Mouse (Mus musculus) midbrain, postnatal 0 days (tissue): ENCODE data around the gene Gm20388. TPM values are rescaled to one million over a fixed set of nuclear protein-coding genes. Genes with fewer than 3 reads are reported as not detected.

Source experiments
- ATAC-seq: fragments of 200-750 bp; cut with Nextera tagmentation; 2 replicates; pipeline ENCODE4 v1.8.0; 2017; ENCODE audit warnings: moderate number of reproducible peaks, mild to moderate bottlenecking, moderate TSS enrichment, moderate library complexity; ENCODE audit not compliant: low FRiP score
- DNase-seq: peaks from one replicate; pipeline ENCODE4 v3.0.0-alpha.2; 2015; ENCODE audit warnings: low spot score
- H3K27ac ChIP-seq: fragments of 300-500 bp; sonication (generic); 2 replicates; pipeline ENCODE4 v1.5.1; 2014; ENCODE audit warnings: low read depth, mild to moderate bottlenecking, low read length, mixed read lengths
- H3K27me3 ChIP-seq: fragments of 300-500 bp; sonication (generic); 2 replicates; pipeline ENCODE4 v1.6.1; 2014; ENCODE audit warnings: low read length, control low read depth, mixed read lengths; ENCODE audit not compliant: insufficient read depth
- H3K36me3 ChIP-seq: fragments of 300-500 bp; sonication (generic); 2 replicates; pipeline ENCODE4 v1.6.1; 2014; ENCODE audit warnings: low read length, control low read depth, mixed read lengths; ENCODE audit not compliant: insufficient read depth
- H3K4me1 ChIP-seq: fragments of 300-500 bp; sonication (generic); 2 replicates; pipeline ENCODE4 v1.6.1; 2014; ENCODE audit warnings: mild to moderate bottlenecking, control low read depth, antibody characterized with exemption, low read length, mixed read lengths; ENCODE audit not compliant: insufficient read depth
- H3K4me2 ChIP-seq: fragments of 300-500 bp; sonication (generic); 2 replicates; pipeline ENCODE4 v1.6.1; 2014; ENCODE audit warnings: low read depth, mild to moderate bottlenecking, low read length, mixed read lengths; ENCODE audit not compliant: poor library complexity, severe bottlenecking
- H3K4me3 ChIP-seq: fragments of 300-500 bp; sonication (generic); 2 replicates; pipeline ENCODE4 v1.5.1; 2014; ENCODE audit warnings: low read depth, mild to moderate bottlenecking, low read length, moderate library complexity
- H3K9ac ChIP-seq: fragments of 300-500 bp; sonication (generic); replicated peaks from 2 replicates; pipeline ENCODE4 v1.6.1; 2014; ENCODE audit warnings: mild to moderate bottlenecking, low read length, moderate library complexity, mixed read lengths; ENCODE audit not compliant: poor library complexity, severe bottlenecking
- H3K9me3 ChIP-seq: fragments of 300-500 bp; sonication (generic); 2 replicates; pipeline ENCODE4 v1.6.1; 2016; ENCODE audit warnings: low read length, control low read depth
- CTCF ChIP-seq: IDR thresholded peaks from 2 replicates; pipeline ENCODE4 v1.5.1; 2016; ENCODE audit warnings: antibody characterized with exemption, mild to moderate bottlenecking
- WGBS: fragments of 180-500 bp; shearing (Covaris S2); extraction: QIAGEN DNeasy Blood & Tissue Kit; methylation state at CpG from one replicate; pipeline ENCODE4 v1.1.7; 2014; 5-methylcytosine and 5-hydroxymethylcytosine counted together
- polyA plus RNA-seq: library from polyadenylated mRNA; unstranded; fragments of >200 nt; fragmentation: Nextera tagmentation; extraction: Ambion mirVana; gene quantifications from 2 replicates; pipeline ENCODE4 v1.2.1, GENCODE M21; 2015
- total RNA-seq: library from RNA; depleted of rRNA; stranded (reverse); fragments of >200 nt; gene quantifications from 2 replicates; pipeline ENCODE4 v1.2.3, GENCODE M21; 2014

Gm20388 gene
- total and polyA plus RNA-seq, 2 experiments from 2014 or later: 74.2 TPM; not detected in 1

DNA sequence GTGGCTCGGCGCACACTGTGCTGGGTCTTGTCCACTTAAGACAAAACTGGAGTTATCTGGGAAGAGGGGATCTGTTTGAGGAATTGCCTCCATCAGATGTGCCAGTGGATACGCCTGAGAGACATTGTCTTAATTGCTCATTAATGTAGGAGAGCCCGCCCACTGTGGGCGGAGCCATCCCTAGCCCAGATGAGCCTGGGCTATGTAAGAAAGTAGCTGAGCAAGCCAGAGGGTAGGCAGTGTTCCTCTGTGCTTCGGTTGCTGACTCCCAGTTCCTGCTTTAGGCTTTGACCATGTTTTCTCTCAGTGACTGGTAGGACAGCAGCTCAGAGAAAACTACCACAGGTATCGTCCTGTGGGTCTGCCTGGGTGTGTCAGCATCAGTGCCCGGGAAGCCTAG is 2923.8 kb downstream of the Gm20388 start:
- DNase-seq: no peak

DNA sequence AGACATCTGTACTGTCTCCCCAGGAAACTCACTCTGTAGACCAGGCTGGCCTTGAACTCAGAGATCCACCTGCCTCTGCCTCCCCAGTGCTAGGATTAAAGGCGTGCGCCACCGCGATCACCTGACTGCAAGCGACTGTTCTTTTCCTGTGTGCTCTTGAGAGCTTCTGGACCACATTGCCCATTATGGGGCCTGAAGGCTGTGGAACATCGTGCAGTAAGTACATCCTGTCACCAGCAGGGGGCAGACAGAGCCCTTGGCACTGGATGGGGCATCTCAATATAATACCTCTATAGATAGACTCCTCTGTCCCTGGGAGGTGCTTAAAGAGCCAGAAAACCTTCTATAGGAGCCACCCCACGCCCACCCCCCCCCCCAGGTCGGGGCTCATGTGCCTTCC is 2924.3 kb downstream of the Gm20388 start:
- H3K4me3 ChIP-seq: no peak overlapping the region
- no peak overlapping the region for H3K27ac ChIP-seq
- 29% methylated on average over 8 of the region's 8 CpGs for WGBS
- no peaks in the 10 kb centered on the region for H3K9me3 ChIP-seq
- no peak overlapping the region for H3K4me2 ChIP-seq
- H3K4me1 ChIP-seq: no peaks in the 10 kb centered on the region
- H3K36me3 ChIP-seq: no peaks in the 10 kb centered on the region
- H3K9ac ChIP-seq: no peak overlapping the region
- DNase-seq (peak; percentile 82), ATAC-seq (no peak; the same call in 1 of the 2 replicates)
- H3K27me3 ChIP-seq: no peaks in the 10 kb centered on the region
- peak; percentile 82 for TF ChIP-seq CTCF

More for the DNA sequence above, 2923.8 kb downstream of the Gm20388 start:
- no peak overlapping the region for H3K4me3 ChIP-seq
- no peaks in the 10 kb centered on the region for H3K36me3 ChIP-seq
- no peaks in the 10 kb centered on the region for H3K27me3 ChIP-seq
- H3K9me3 ChIP-seq: no peaks in the 10 kb centered on the region
- H3K4me2 ChIP-seq: no peak overlapping the region
- no peaks in the 10 kb centered on the region for H3K4me1 ChIP-seq
- no peak for TF ChIP-seq CTCF
- ATAC-seq: no peak
- 92% methylated on average over 8 of the region's 8 CpGs for WGBS
- H3K27ac ChIP-seq: no peak overlapping the region
- H3K9ac ChIP-seq: no peak overlapping the region

DNA sequence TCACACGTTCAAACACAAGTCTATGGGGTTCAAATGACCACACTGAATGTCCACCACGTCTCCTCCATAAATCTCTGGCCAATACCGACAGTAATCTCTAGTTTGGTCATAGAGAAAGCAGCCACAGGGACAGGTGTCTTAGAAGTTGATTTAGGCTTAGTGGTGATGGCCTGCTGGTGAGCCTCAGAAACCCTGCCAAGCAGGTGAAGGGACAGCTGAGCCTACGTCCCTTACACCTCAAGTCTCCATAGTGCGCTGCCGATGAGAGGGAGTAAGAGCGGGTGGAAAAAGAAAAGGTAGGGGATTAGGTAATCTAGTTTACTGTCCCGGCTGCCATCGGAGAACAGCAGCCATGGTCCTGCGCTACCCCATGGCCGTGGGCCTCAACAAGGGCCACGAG is 2925.6 kb downstream of the Gm20388 start:
- H3K9ac ChIP-seq: no peak overlapping the region
- H3K4me1 ChIP-seq: no peaks in the 10 kb centered on the region
- no peak overlapping the region for H3K27ac ChIP-seq
- no peak for TF ChIP-seq CTCF
- no peak overlapping the region for H3K4me2 ChIP-seq
- no peak overlapping the region for H3K4me3 ChIP-seq
- H3K27me3 ChIP-seq: no peaks in the 10 kb centered on the region
- no peak for ATAC-seq
- WGBS: 88% methylated on average over 12 of the region's 12 CpGs
- no peaks in the 10 kb centered on the region for H3K36me3 ChIP-seq
- no peak for DNase-seq
- no peaks in the 10 kb centered on the region for H3K9me3 ChIP-seq

DNA sequence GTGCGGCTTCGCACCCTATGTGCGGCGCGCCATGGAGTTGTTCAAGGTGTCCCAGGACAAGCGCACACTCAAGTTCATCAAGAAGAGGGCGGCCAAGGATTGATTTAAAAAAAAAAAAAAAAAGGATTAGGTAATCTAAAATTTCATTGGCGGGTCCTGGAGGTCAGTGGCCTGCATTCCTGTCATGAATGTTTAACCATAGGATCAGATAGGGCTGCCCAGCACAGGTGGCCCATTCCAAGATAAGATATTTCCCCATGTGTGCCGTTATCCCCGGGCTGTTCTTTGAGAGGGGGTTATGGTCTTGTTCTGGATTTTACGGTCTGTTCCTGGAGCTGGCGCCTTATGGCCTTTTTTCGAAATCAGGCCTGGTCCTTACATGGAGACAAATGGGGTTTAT is 2926.1 kb downstream of the Gm20388 start:
- no peaks in the 10 kb centered on the region for H3K27me3 ChIP-seq
- H3K4me1 ChIP-seq: no peaks in the 10 kb centered on the region
- H3K36me3 ChIP-seq: no peaks in the 10 kb centered on the region
- ATAC-seq: no peak
- no peak overlapping the region for H3K4me3 ChIP-seq
- no peak for DNase-seq
- 92% methylated on average over 13 of the region's 13 CpGs for WGBS
- H3K27ac ChIP-seq: no peak overlapping the region
- no peak for TF ChIP-seq CTCF
- no peak overlapping the region for H3K9ac ChIP-seq
- H3K4me2 ChIP-seq: no peak overlapping the region
- H3K9me3 ChIP-seq: no peaks in the 10 kb centered on the region

DNA sequence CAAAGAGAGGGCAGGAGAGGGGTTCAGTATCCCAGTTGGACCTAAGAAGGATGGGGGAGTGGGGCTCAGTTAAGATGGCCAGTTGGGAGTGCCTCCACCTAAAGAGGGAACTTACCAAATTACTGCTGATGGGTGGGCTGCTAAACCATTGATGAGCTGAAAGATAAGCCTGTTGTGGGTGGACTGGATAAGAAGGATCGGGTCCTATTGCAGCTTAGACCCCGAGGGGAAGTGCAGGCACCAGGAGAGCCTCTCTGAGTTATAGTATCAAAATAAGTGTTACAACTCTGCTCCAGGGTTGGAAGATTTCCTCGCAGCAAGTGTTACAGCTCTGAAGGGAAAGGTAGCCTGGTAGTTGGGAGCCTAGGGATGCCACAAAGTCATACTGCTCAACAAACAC is 2933.5 kb downstream of the Gm20388 start:
- Histone ChIP-seq H3K9ac (no peak overlapping the region), H3K4me1 (no peaks in the 10 kb centered on the region), H3K9me3 (no peaks in the 10 kb centered on the region), H3K27ac (no peak overlapping the region), H3K27me3 (no peaks in the 10 kb centered on the region), H3K36me3 (no peaks in the 10 kb centered on the region), H3K4me2 (no peak overlapping the region), H3K4me3 (no peak overlapping the region)
- DNase-seq (no peak), ATAC-seq (no peak)
- 68% methylated on average over 3 of the region's 3 CpGs for WGBS
- TF ChIP-seq CTCF: no peak

DNA sequence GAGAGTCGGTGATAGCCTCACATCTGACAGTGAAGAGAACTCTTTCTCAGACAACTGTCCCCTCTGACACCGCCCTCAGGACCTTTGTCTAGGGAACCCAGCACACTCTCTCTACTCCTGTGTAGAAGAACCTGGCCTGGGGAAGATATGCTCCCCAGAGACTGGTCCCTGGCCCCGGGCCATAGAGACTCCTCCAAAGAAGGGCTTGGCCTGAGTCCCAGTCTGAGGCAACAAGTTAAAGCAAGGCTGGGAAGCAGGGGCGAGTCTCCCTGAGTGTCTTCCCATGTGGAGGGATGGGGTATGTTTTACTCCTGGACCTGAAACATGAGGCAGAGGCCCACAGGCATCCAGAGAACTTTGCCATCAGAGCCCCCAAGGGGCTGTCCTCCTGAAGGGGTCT is 2935.0 kb downstream of the Gm20388 start:
- no peak for TF ChIP-seq CTCF
- Histone ChIP-seq H3K27me3 (no peaks in the 10 kb centered on the region), H3K4me1 (no peaks in the 10 kb centered on the region), H3K9ac (no peak overlapping the region), H3K9me3 (no peaks in the 10 kb centered on the region), H3K36me3 (no peaks in the 10 kb centered on the region), H3K4me2 (no peak overlapping the region), H3K27ac (no peak overlapping the region), H3K4me3 (no peak overlapping the region)
- WGBS: 84% methylated on average over 4 of the region's 4 CpGs
- ATAC-seq: no peak
- peak; percentile 40 for DNase-seq
